Mouse (Mus musculus) fat pad, adult 2 months (tissue): ENCODE measurements around the gene Pacsin2.

Source experiments
- DNase-seq: peaks from one replicate; pipeline ENCODE4 v3.0.0-alpha.2; 2011; ENCODE audit warnings: low read depth, low spot score; ENCODE audit errors: extremely low read depth

Gene Pacsin2

DNA sequence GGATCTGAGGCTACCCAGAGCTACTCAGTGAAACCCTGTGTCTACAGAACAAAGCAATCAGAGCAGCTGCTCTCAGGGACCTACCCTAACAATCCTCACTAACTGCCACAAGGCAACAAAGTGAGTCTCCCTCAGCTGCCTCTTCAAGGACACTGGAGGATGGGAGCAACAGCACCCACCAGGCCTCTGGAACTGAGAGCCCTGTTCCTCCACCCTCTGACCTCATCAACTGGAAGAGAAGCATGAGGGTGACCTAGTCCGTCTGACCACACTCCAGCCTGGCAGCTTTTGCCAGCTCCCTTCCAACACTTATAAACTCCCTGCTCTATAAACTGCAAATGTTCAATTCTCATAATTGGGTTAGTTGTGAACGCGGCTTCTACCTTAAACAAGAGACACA, 10.5 kb downstream of the Pacsin2 start:
- DNase-seq, result no peak

DNA sequence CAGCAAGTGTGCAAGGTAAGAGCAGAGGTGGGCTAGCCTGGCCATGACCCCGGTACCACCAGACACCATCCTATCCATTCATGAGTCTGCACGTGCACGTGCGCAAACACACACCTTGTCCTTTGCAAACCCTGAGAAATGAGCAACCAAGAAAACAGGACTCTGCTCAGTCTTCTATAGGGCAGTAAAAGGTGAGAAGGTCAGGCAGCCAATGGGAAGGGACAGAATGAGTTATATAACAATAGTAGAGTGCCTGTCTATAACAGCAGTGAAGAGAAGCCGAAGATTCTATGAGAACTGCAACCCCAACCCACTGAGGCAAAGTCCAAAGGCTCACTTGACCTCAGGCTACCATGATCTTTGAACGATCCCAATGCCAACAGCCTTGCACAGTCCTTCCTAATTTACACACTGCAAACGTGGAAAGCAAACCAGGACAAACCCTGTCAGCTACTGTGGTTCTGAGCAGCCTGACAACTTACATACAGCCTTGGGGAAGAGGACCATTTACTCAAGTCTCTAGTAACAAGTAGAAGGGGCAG, 12.1 kb downstream of the Pacsin2 start:
- no peak for DNase-seq

- DNase-seq, result no peak
Observed at GRCm38 (mm10) chr15:83451621-83452210, 12.7 kb downstream of the Pacsin2 start.

- DNase-seq, result no peak
Observed at GRCm38 (mm10) chr15:83450007-83450406, 14.4 kb downstream of the Pacsin2 start.

GRCm38 (mm10) chr15:83448646-83449045, 15.8 kb downstream of the Pacsin2 start:
- DNase-seq, result no peak

DNA sequence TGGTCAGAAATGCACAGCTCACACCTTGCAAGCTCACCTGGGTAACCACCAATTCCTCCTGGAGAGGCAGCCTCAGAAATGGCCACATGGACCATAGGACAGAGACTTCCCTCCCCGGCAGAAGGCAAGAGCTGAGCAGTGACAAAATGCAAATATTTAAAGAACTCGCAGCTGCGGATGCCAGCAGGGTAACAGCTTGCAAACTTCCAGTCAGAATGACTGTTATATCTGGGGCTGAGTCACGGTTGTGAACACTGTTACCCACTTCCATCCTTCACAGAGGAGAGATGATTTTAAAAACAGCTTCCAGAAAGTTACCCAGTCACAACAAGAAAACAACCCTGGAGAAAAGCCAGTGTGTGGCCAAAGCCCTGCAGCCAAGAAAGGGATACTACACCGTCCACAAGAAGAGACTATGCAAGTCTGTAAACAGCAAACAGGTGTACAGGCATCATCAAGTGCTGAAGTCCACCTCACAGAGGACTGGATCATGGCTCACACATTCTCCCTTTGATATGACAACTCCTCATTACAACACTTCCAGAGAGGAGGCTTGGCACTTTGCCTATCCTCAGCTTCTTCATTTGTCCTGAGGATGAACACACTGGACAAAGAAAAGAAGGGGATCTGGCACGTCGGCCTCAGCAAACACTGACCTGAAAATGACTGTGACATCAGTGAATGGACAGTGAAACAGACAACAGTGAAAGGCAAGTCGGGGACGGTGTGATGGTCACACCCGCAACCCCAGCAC, 16.4 kb downstream of the Pacsin2 start:
- no peak for DNase-seq

DNA sequence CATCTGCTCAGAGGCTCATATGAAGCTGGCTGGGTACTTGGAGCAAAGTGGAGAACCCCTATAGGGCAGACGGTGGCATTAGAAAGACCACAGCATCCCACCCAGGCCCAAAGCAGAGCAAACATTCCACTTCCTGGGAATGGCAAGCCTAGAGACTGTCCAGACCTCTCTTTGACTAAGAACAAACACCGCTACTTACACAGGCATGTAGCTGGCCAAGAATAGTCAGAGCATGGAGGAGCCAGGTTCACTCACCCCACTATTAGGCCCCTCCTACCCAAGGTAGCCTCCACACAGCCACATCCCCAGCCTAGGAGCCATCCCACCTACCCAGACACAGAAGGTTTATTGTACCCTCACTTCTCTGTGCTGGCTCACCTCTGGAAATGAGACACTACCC, 18.5 kb downstream of the Pacsin2 start:
- DNase-seq, result no peak

DNA sequence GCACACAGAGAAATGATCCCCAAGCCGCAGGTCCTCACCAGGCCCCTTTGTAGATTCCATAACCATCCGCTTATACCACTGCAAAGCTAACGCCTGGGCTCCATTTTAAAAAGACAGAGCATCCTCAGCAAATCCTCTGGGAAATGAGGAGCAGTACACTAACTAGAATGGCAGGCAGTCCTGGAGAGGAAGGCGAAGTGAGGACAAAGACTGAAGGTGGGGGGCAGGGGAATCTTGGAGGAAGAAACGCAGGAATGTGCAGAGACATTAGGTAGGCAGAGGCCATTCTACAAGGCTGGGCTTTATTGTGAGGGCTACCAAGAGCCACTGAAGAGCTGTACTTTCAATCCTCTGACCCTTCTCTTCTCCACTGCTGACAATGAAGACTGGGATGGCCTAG, 19.0 kb downstream of the Pacsin2 start:
- no peak for DNase-seq

GRCm38 (mm10) chr15:83444425-83444824, 20.0 kb downstream of the Pacsin2 start:
- peak; percentile 63 for DNase-seq

GRCm38 (mm10) chr15:83442495-83443037, 21.8 kb downstream of the Pacsin2 start:
- no peak for DNase-seq

GRCm38 (mm10) chr15:83440726-83441125, 23.7 kb downstream of the Pacsin2 start:
- DNase-seq, result peak; percentile 65

- no peak for DNase-seq
Observed at GRCm38 (mm10) chr15:83436541-83436940, 27.9 kb downstream of the Pacsin2 start.

GRCm38 (mm10) chr15:83435324-83436090, 28.9 kb downstream of the Pacsin2 start:
- DNase-seq, result no peak

DNA sequence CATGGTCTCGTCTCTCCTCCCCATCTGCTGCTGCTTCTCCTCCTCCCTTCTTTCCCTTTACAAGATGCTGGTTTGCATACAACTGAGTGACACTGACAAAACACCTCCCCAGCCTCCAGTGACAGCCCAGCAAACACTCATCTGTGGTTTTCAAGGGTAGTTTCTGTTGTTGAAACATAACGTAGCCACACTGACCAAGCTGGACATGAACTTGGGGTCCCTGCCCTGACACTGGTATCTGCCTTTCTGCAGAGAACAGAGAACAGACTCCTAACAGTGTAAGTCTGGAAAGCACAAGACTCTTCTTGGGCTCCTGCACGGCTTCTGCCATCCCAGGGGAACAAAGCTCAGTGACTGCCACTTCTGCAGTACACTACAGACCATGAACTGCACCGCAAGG, 29.7 kb downstream of the Pacsin2 start:
- DNase-seq, result no peak

DNA sequence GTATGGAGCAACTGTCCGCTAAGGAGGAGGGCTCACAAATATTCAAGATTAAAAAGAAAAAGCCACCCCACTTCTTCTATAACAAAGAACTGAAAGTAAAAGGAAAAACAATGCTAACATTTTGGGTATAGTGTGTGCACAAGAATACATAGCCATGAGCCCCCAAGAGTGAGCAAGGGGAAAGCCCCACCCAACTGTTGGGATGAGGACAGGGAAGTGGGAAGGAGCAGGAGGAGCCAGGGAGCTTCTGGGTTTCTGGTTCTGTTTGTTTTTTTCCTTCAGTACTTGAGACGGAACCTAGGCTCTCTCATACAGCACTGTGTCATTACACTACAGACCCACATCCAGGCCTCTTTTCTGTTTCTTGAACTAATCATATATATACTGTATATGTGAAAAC, 31.1 kb downstream of the Pacsin2 start:
- DNase-seq, result no peak

DNA sequence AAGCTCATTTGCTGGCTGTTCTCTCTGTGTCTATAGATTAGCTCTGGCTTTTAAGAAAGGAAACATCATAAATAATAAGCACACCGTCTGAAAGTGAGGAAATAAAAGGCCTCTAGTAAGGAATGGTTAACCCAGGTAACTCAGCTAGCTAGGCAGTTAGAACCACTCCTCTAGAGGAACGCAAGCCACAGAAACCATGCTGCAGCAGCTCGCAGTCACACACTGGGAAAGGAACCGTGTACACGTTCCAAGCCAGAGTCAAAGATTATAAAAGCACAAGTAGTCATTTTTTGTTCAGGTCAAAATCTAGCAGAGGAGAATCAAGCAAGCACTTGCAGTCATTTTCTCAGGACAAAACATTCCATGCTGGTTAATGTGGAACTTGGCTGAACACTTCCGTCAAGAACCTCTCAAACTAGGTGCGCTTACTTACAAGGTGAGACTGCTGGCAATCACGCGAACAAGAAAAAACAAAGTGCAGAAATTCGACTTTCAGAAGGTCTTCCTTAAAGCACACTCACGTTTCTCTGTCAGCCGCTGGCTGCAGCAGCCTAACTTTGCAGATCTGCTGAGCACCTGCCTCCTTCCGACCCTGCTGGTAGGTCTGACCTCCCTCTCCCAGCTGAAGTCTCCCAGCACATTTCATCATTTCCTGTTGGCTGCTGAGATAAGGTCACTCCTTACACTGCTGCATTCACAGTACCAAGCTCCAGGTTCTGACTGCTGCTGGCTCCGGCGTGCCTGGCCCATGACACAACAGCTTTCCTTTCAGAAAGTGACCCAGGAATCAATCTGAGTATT, 32.0 kb downstream of the Pacsin2 start:
- DNase-seq, result no peak

DNA sequence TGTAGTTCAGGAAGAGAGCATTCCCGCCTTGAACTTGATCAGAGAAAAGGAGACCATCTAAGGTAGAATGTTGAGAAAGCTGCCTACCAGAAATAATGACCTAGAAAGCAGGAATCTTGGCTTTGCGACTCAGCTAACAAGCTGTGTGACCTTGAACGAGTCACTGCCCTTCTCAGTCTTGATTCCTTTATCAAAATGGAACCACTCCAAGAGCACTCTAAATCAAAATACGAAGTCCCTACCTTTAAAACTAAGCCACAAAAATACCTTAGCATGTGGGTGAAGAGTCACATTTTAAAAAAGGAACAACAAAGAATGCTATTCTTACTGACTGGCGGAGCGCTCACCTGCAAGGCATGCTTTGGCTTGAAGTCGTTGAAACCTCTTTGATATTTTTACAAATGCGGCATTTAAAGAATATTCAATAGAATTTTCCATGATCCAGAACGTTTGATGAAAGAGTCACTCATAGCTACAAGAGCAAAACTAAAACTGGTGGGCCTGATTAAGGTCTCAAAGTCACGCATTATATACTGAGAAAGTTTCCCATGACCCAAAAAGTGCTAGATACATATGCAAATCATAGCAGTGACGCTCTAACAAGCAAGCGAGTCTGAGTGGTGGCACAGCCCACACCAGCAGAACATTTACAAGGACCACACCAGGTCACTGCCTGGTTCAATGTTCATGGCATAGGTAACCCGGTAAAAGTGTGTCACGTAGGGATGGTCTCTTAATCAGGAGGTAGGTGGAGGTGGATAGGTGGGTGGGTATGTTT, 33.2 kb downstream of the Pacsin2 start:
- no peak for DNase-seq

DNA sequence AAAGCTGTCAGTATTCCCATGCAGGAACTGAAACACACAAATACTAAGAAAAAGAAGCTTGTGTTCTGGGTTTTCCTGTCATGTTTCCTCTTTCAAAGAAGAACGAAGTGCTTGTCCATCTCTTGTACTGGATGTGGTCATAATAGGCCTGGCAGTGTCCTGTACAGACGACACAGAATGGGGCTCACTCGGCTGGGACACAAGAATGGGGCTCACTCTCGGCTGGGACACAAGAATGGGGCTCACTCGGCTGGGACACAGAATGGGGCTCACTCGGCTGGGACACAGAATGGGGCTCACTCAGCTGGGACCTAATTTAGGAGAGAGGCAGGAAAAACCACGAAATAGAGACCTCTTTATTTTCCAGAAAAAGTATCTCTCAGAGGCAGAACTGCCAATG, 34.0 kb downstream of the Pacsin2 start:
- no peak for DNase-seq

GRCm38 (mm10) chr15:83428586-83428985, 35.8 kb downstream of the Pacsin2 start:
- no peak for DNase-seq
